Mouse (Mus musculus) embryonic fibroblast, embryonic 13.5 days (primary cell): ENCODE data around the gene Hs6st3.

Experiments
- CTCF ChIP-seq: IDR thresholded peaks from 2 replicates; pipeline ENCODE4 v1.5.1; 2011; ENCODE audit warnings: mild to moderate bottlenecking, control low read depth, low read length, moderate library complexity, borderline replicate concordance; ENCODE audit not compliant: insufficient read depth
- POLR2A ChIP-seq: IDR thresholded peaks from 2 replicates; pipeline ENCODE4 v1.6.1; 2011; ENCODE audit warnings: low read depth, mild to moderate bottlenecking, control low read depth, low read length, moderate library complexity

- TF ChIP-seq CTCF (no peak), POLR2A (no peak)
These were observed 109.0 kb downstream of the Hs6st3 start for GRCm38 (mm10) chr14:119247131-119247530.
